9 mouse cellular contexts compared by ENCODE assay signal in the genomic region with DNA sequence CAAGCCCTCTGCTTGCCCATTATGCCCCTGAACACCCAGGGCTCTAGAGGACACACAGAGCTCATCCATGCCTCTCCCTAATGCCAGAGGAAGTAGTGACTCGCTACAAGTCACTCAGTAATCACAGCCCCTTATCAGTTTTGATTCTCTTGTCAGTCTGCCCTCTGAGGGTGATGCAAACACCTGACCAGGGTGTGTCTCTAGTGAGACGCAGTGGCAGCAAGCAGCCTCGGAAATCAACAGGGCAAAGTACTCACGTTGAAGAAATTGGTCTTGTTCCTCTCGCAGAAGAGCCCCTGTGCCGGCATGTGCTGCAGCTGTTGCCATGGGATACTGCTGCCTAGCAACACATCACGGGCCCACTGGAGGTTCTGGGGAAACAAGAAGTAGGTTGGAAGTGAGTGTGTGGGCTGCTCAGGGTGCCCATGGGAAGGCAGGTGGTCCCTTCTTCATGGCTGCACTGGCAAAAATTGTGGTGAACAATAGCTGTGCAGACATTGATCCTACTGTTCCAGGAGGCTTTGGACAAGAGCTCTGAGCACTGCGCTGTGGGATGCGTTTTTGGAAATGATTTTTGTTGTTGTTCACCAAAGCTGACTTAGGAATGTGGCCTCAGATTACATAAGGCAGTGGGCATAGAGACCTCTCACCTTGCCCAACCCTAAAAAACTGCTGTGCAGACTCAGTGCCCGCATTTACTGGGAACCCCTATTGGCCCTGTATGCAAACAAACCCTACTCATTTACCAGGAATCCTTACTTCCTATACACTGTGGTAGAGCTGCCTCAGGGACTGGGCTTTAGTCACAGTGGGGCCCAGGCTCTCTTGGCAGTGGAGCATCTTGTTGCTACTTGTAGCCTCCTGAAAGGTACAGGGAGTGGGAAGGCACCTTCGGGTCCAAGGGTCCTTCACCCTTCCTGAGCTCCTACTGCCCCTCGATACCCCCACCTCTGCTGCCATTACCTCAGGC. TPM values are rescaled to one million over a fixed set of nuclear protein-coding genes. Genes with fewer than 3 reads are reported as not detected.
DNase-seq lines count a peak whose midpoint lies in the region; ATAC-seq lines count a peak whose summit lies in the region.
"Had no signal": no experiment of that assay in that cellular context is flagged by ENCODE, and none has a peak within 500 bp of the region (broad histone marks: within the 10 kb centered on the region; RNA-seq: fewer than 3 reads in every experiment).

No protein-coding gene starts in this region.

- H3K36me3 ChIP-seq in neural tube, embryonic 11.5 days (ENCODE audit: control insufficient read depth, insufficient read depth, low read length), result peaks cover 2% of the 10 kb centered on the region; the same call in 1 of the 2 replicates
- peaks cover 57% of the 10 kb centered on the region for H3K36me3 ChIP-seq in heart, embryonic 12.5 days

- 61% methylated on average over 12 of the region's 12 CpGs for WGBS in neural tube, embryonic 11.5 days
- 66% methylated on average over 12 of the region's 12 CpGs for WGBS in heart, embryonic 12.5 days

- no peak overlapping the region for H3K4me2 ChIP-seq in neural tube, embryonic 11.5 days (ENCODE audit: low read depth)
- no peak overlapping the region for H3K4me2 ChIP-seq in heart, embryonic 12.5 days
- H3K4me2 ChIP-seq: embryonic facial prominence, embryonic 15.5 days had no signal

- no peak overlapping the region for H3K4me3 ChIP-seq in neural tube, embryonic 11.5 days (ENCODE audit: low read depth, low read length)
- H3K4me3 ChIP-seq in heart, embryonic 12.5 days, result no peak overlapping the region
- H3K4me3 ChIP-seq: embryonic facial prominence, embryonic 15.5 days had no signal

- intact Hi-C loops in heart, postnatal 10 days (cut with DNase I), result no loop called here

- no peak for ATAC-seq in cerebellum, adult (ENCODE audit: insufficient number of reproducible peaks, low FRiP score, low TSS enrichment)
- peak; percentile 81 for ATAC-seq in neural tube, embryonic 11.5 days (ENCODE audit: insufficient read depth, low FRiP score, low TSS enrichment)
- no peak for ATAC-seq in CD4-positive, CD25-positive, alpha-beta regulatory T cell, adult 4 months
- ATAC-seq in heart, embryonic 12.5 days (ENCODE audit: insufficient number of reproducible peaks, low FRiP score), result no peak

- no peak overlapping the region for H3K9ac ChIP-seq in neural tube, embryonic 11.5 days (ENCODE audit: low read length)
- H3K9ac ChIP-seq in heart, embryonic 12.5 days, result no peak overlapping the region
- H3K9ac ChIP-seq: embryonic facial prominence, embryonic 15.5 days had no signal

- H3K9me3 ChIP-seq in neural tube, embryonic 11.5 days (ENCODE audit: control insufficient read depth, low read length), result no peaks in the 10 kb centered on the region
- no peaks in the 10 kb centered on the region for H3K9me3 ChIP-seq in heart, embryonic 12.5 days (replicated peaks)
- H3K9me3 ChIP-seq: embryonic facial prominence, embryonic 15.5 days had no signal

- no peaks in the 10 kb centered on the region for H3K27me3 ChIP-seq in neural tube, embryonic 11.5 days (ENCODE audit: control insufficient read depth, insufficient read depth, low read length)
- H3K27me3 ChIP-seq in heart, embryonic 12.5 days (replicated peaks), result no peaks in the 10 kb centered on the region
- H3K27me3 ChIP-seq: embryonic facial prominence, embryonic 15.5 days had no signal

- 0 out of 2 replicates have a peak, but pooled peaks cover 4% of the 10 kb centered on the region for H3K4me1 ChIP-seq in neural tube, embryonic 11.5 days (ENCODE audit: control insufficient read depth, insufficient read depth, low read length)
- H3K4me1 ChIP-seq in heart, embryonic 12.5 days (replicated peaks), result no peaks in the 10 kb centered on the region
- H3K4me1 ChIP-seq: embryonic facial prominence, embryonic 15.5 days had no signal

- DNase-seq in cerebellum, postnatal 10 days, result peak; percentile 67 to 74
- DNase-seq in frontal cortex, postnatal 14 days (ENCODE audit: low spot score in 2 of 2), result peak; percentile 79 to 85
- DNase-seq in left cerebral cortex, adult 11 months (ENCODE audit: low spot score), result peak; percentile 80
- DNase-seq in neural tube, embryonic 11.5 days (ENCODE audit: low spot score), result peak; percentile 75
- DNase-seq in heart, postnatal 10 days, result no peak

- no peak overlapping the region for H3K27ac ChIP-seq in neural tube, embryonic 11.5 days (ENCODE audit: low read depth, low read length)
- no peak overlapping the region for H3K27ac ChIP-seq in heart, embryonic 12.5 days (ENCODE audit: poor library complexity, severe bottlenecking)
- H3K27ac ChIP-seq: embryonic facial prominence, embryonic 15.5 days had no signal

RNA-seq across cellular contexts. Expression of a gene that starts 40.5 kb away (rescaled TPM):
- polyA plus RNA-seq in neural tube, embryonic 11.5 days (2014; fragmentation: Nextera tagmentation; extraction: Ambion mirVana), result 1.8 and 2.4 TPM in 2 replicates
- 1 to 10 TPM; 2.8 to 3.4 TPM for total RNA-seq in heart, postnatal 10 days (2021)
- 10 to 100 TPM in 1 of 2 experiments, 1 to 10 TPM in 1; 9.2 to 19.4 TPM for polyA plus RNA-seq in CD4-positive, CD25-positive, alpha-beta regulatory T cell, adult 4 months (2017; shearing (Covaris generic))
- 4.5 and 5.1 TPM in 2 replicates for polyA plus RNA-seq in heart, embryonic 12.5 days (2016; fragmentation: Nextera tagmentation; extraction: Ambion mirVana)

Comparison
In these comparisons a context has a peak if more than half of its experiments do, and no peak if none do; other contexts are left out.
1. DNase-seq: peak in cerebellum, postnatal 10 days (2 of 2), frontal cortex, postnatal 14 days (2 of 2), left cerebral cortex, adult 11 months (single experiment) and neural tube, embryonic 11.5 days (single experiment); none in heart, postnatal 10 days (0 of 2).